Mouse (Mus musculus) MEL (cell line): ENCODE results near the gene Eif2b4. TPM values are rescaled to one million over a fixed set of nuclear protein-coding genes. Genes with fewer than 3 reads are reported as not detected.

Experiments used
- DNase-seq: peaks from one replicate; pipeline ENCODE4 v3.0.0; 2011; ENCODE audit warnings: low read depth, low spot score
- H3K27ac ChIP-seq: 2 replicates; pipeline ENCODE4 v1.5.1; 2012; ENCODE audit warnings: low read depth, mild to moderate bottlenecking, control low read depth, low read length, moderate library complexity; ENCODE audit not compliant: control insufficient read depth
- H3K27me3 ChIP-seq, 2 experiments: fragments of 150-350 bp in 1 of 2; sonication (generic) in 1 of 2; 2 replicates each; pipeline ENCODE4 v1.6.1; 2012; ENCODE audit warnings: low read length in 2 of 2, mild to moderate bottlenecking in 2 of 2, improper control_type of control experiment in 1 of 2, moderate library complexity in 1 of 2; ENCODE audit not compliant: insufficient read depth in 2 of 2, control insufficient read depth in 1 of 2
- H3K36me3 ChIP-seq, 2 experiments: 2 replicates each; pipeline ENCODE4 v1.6.1; 2012 to 2014; ENCODE audit warnings: low read length in 2 of 2, improper control_type of control experiment in 1 of 2, inconsistent platforms in 1 of 2, mild to moderate bottlenecking in 1 of 2; ENCODE audit not compliant: insufficient read depth in 2 of 2, control insufficient read depth in 1 of 2
- H3K4me1 ChIP-seq, 2 experiments: fragments of 150-350 bp in 1 of 2; sonication (generic) in 1 of 2; 2 replicates each; pipeline ENCODE4 v1.6.1; 2012; ENCODE audit warnings: low read length in 2 of 2, improper control_type of control experiment in 1 of 2, mild to moderate bottlenecking in 1 of 2; ENCODE audit not compliant: insufficient read depth in 2 of 2, control insufficient read depth in 1 of 2
- H3K4me3 ChIP-seq, 2 experiments: fragments of 150-350 bp in 1 of 2; sonication (generic) in 1 of 2; 2 replicates each; pipeline ENCODE4 v1.5.1; 2012; ENCODE audit warnings: low read depth in 2 of 2, low read length in 2 of 2, mild to moderate bottlenecking in 2 of 2, moderate library complexity in 2 of 2, control low read depth in 1 of 2, improper control_type of control experiment in 1 of 2; ENCODE audit not compliant: control insufficient read depth in 1 of 2, insufficient read depth in 1 of 2
- H3K79me2 ChIP-seq: 2 replicates; pipeline ENCODE4 v1.6.1; 2012; ENCODE audit warnings: mild to moderate bottlenecking, low read length, moderate library complexity; ENCODE audit not compliant: control insufficient read depth, poor library complexity, insufficient read depth
- H3K9ac ChIP-seq: 2 replicates; pipeline ENCODE4 v1.6.1; 2012; ENCODE audit warnings: low read depth, mild to moderate bottlenecking, control low read depth, low read length, moderate library complexity; ENCODE audit not compliant: control insufficient read depth, poor library complexity, severe bottlenecking
- H3K9me3 ChIP-seq: fragments of 150-350 bp; sonication (generic); replicated peaks from 2 replicates; pipeline ENCODE4 v1.6.1; 2012; ENCODE audit warnings: mild to moderate bottlenecking, low read length, improper control_type of control experiment, moderate library complexity; ENCODE audit not compliant: insufficient read depth
- BHLHE40 ChIP-seq: IDR thresholded peaks from 2 replicates; pipeline ENCODE4 v1.6.1; 2012; ENCODE audit warnings: low read depth, mild to moderate bottlenecking, inconsistent platforms, low read length, improper control_type of control experiment, borderline replicate concordance
- CHD2 ChIP-seq: IDR thresholded peaks from 2 replicates; pipeline ENCODE4 v1.6.1; 2011; ENCODE audit warnings: low read length, improper control_type of control experiment
- CTCF ChIP-seq, 3 experiments: IDR thresholded peaks in 2 of 3; conservative IDR thresholded peaks in 1 of 3; 2 replicates each; pipeline ENCODE4 v1.5.1; 2011 to 2012; ENCODE audit warnings: low read length in 3 of 3, low read depth in 2 of 3, mild to moderate bottlenecking in 2 of 3, improper control_type of control experiment in 1 of 3, inconsistent platforms in 1 of 3, mixed read lengths in 1 of 3, moderate library complexity in 1 of 3; ENCODE audit not compliant: control insufficient read depth in 1 of 3, insufficient read depth in 1 of 3, poor library complexity in 1 of 3, severe bottlenecking in 1 of 3
- E2F4 ChIP-seq: IDR thresholded peaks from 2 replicates; pipeline ENCODE4 v1.6.1; 2011; ENCODE audit warnings: low read depth, low read length, improper control_type of control experiment, borderline replicate concordance
- ELF1 ChIP-seq: IDR thresholded peaks from 2 replicates; pipeline ENCODE4 v1.6.1; 2014; ENCODE audit warnings: low read depth, mild to moderate bottlenecking, inconsistent platforms, low read length, improper control_type of control experiment, moderate library complexity
- EP300 ChIP-seq, 2 experiments: IDR thresholded peaks; 2 replicates each; pipeline ENCODE4 v1.6.1; 2011; ENCODE audit warnings: improper control_type of control experiment in 2 of 2, low read length in 2 of 2, low read depth in 1 of 2, mild to moderate bottlenecking in 1 of 2
- ETS1 ChIP-seq: IDR thresholded peaks from 2 replicates; pipeline ENCODE4 v1.6.1; 2012; ENCODE audit warnings: low read depth, mild to moderate bottlenecking, inconsistent platforms, low read length, improper control_type of control experiment, moderate library complexity
- GABPA ChIP-seq: IDR thresholded peaks from 2 replicates; pipeline ENCODE4 v1.6.1; 2012; ENCODE audit warnings: low read depth, mild to moderate bottlenecking, inconsistent platforms, low read length, improper control_type of control experiment, moderate library complexity
- GATA1 ChIP-seq: IDR thresholded peaks from 2 replicates; pipeline ENCODE4 v1.6.1; 2011; ENCODE audit warnings: low read depth, low read length, improper control_type of control experiment
- HCFC1 ChIP-seq: IDR thresholded peaks from 2 replicates; pipeline ENCODE4 v1.6.1; 2012; ENCODE audit warnings: low read depth, mild to moderate bottlenecking, inconsistent platforms, low read length, improper control_type of control experiment, moderate library complexity
- JUND ChIP-seq: IDR thresholded peaks from 2 replicates; pipeline ENCODE4 v1.6.1; 2011; ENCODE audit warnings: low read depth, mild to moderate bottlenecking, improper control_type of control experiment, low read length
- KAT2A ChIP-seq: conservative IDR thresholded peaks from 2 replicates; pipeline ENCODE4 v1.6.1; 2012; ENCODE audit warnings: low read depth, low read length, improper control_type of control experiment, inconsistent platforms
- MAFK ChIP-seq: IDR thresholded peaks from 2 replicates; pipeline ENCODE4 v1.6.1; 2011; ENCODE audit warnings: low read depth, mild to moderate bottlenecking, low read length, improper control_type of control experiment, borderline replicate concordance
- MAX ChIP-seq: IDR thresholded peaks from 2 replicates; pipeline ENCODE4 v1.6.1; 2011; ENCODE audit warnings: low read length, improper control_type of control experiment
- MAZ ChIP-seq: IDR thresholded peaks from 2 replicates; pipeline ENCODE4 v1.6.1; 2012; ENCODE audit warnings: low read depth, mild to moderate bottlenecking, inconsistent platforms, low read length, improper control_type of control experiment
- MXI1 ChIP-seq: IDR thresholded peaks from 2 replicates; pipeline ENCODE4 v1.6.1; 2011; ENCODE audit warnings: mild to moderate bottlenecking, low read depth, low read length, improper control_type of control experiment
- MYB ChIP-seq: IDR thresholded peaks from 2 replicates; pipeline ENCODE4 v1.6.1; 2011; ENCODE audit warnings: mild to moderate bottlenecking, low read depth, low read length, improper control_type of control experiment
- MYC ChIP-seq: IDR thresholded peaks from 2 replicates; pipeline ENCODE4 v1.6.1; 2011; ENCODE audit warnings: low read depth, mild to moderate bottlenecking, low read length, improper control_type of control experiment, moderate library complexity
- NELFE ChIP-seq: IDR thresholded peaks from 2 replicates; pipeline ENCODE4 v1.6.1; 2011; ENCODE audit warnings: low read depth, low read length, improper control_type of control experiment
- NRF1 ChIP-seq: IDR thresholded peaks from 2 replicates; pipeline ENCODE4 v1.6.1; 2014; ENCODE audit warnings: low read depth, mild to moderate bottlenecking, inconsistent platforms, low read length, improper control_type of control experiment, moderate library complexity; ENCODE audit not compliant: poor library complexity, insufficient read depth, severe bottlenecking
- POLR2A ChIP-seq, 2 experiments: IDR thresholded peaks; 2 replicates each; pipeline ENCODE4 v1.6.1; 2011 to 2012; ENCODE audit warnings: low read length in 2 of 2, mild to moderate bottlenecking in 2 of 2, control low read depth in 1 of 2, improper control_type of control experiment in 1 of 2, low read depth in 1 of 2, moderate library complexity in 1 of 2; ENCODE audit not compliant: control insufficient read depth in 1 of 2, insufficient read depth in 1 of 2, poor library complexity in 1 of 2
- POLR2AphosphoS2 ChIP-seq: IDR thresholded peaks from 2 replicates; pipeline ENCODE4 v1.6.1; 2011; ENCODE audit warnings: low read length, improper control_type of control experiment
- POLR2AphosphoS5 ChIP-seq: IDR thresholded peaks from 2 replicates; pipeline ENCODE4 v1.6.1; 2012; ENCODE audit warnings: low read depth, borderline replicate concordance, mild to moderate bottlenecking, inconsistent platforms, low read length, moderate library complexity, mixed read lengths
- RAD21 ChIP-seq: IDR thresholded peaks from 2 replicates; pipeline ENCODE4 v1.6.1; 2011; ENCODE audit warnings: mild to moderate bottlenecking, low read depth, low read length, improper control_type of control experiment
- RCOR1 ChIP-seq: IDR thresholded peaks from 2 replicates; pipeline ENCODE4 v1.6.1; 2012; ENCODE audit warnings: low read depth, mild to moderate bottlenecking, inconsistent platforms, low read length, improper control_type of control experiment
- SIN3A ChIP-seq: IDR thresholded peaks from 2 replicates; pipeline ENCODE4 v1.6.1; 2012; ENCODE audit warnings: low read length, improper control_type of control experiment, inconsistent platforms
- SMC3 ChIP-seq: IDR thresholded peaks from 2 replicates; pipeline ENCODE4 v1.6.1; 2011; ENCODE audit warnings: low read depth, low read length, improper control_type of control experiment
- TAL1 ChIP-seq: IDR thresholded peaks from 2 replicates; pipeline ENCODE4 v1.6.1; 2012; ENCODE audit warnings: mild to moderate bottlenecking, inconsistent platforms, low read length, moderate library complexity, mixed read lengths
- TBP ChIP-seq: IDR thresholded peaks from 2 replicates; pipeline ENCODE4 v1.8.0; 2011; ENCODE audit warnings: low read depth, low read length, improper control_type of control experiment
- TCF12 ChIP-seq: IDR thresholded peaks from 2 replicates; pipeline ENCODE4 v1.6.1; 2014; ENCODE audit warnings: low read depth, mild to moderate bottlenecking, inconsistent platforms, low read length, improper control_type of control experiment, moderate library complexity
- UBTF ChIP-seq: IDR thresholded peaks from 2 replicates; pipeline ENCODE4 v1.6.1; 2012; ENCODE audit warnings: low read depth, mild to moderate bottlenecking, inconsistent platforms, low read length, improper control_type of control experiment, moderate library complexity, borderline replicate concordance; ENCODE audit not compliant: insufficient read depth
- USF1 ChIP-seq: IDR thresholded peaks from 2 replicates; pipeline ENCODE4 v1.6.1; 2014; ENCODE audit warnings: low read depth, mild to moderate bottlenecking, inconsistent platforms, low read length, improper control_type of control experiment, moderate library complexity
- USF2 ChIP-seq, 2 experiments: IDR thresholded peaks; 2 replicates each; pipeline ENCODE4 v1.6.1; 2011 to 2012; ENCODE audit warnings: improper control_type of control experiment in 2 of 2, low read length in 2 of 2, borderline replicate concordance in 1 of 2, inconsistent platforms in 1 of 2, low read depth in 1 of 2, mild to moderate bottlenecking in 1 of 2; ENCODE audit not compliant: insufficient read depth in 1 of 2
- ZC3H11A ChIP-seq: IDR thresholded peaks from 2 replicates; pipeline ENCODE4 v1.6.1; 2012; ENCODE audit warnings: low read depth, mild to moderate bottlenecking, inconsistent platforms, low read length, improper control_type of control experiment
- ZKSCAN1 ChIP-seq: IDR thresholded peaks from 2 replicates; pipeline ENCODE4 v1.6.1; 2012; ENCODE audit warnings: low read depth, mild to moderate bottlenecking, inconsistent platforms, low read length, improper control_type of control experiment, moderate library complexity
- ZMIZ1 ChIP-seq: IDR thresholded peaks from 2 replicates; pipeline ENCODE4 v1.6.1; 2012; ENCODE audit warnings: low read depth, mild to moderate bottlenecking, inconsistent platforms, low read length, improper control_type of control experiment, moderate library complexity
- ZNF384 ChIP-seq: IDR thresholded peaks from 2 replicates; pipeline ENCODE4 v1.6.1; 2012; ENCODE audit warnings: low read depth, mild to moderate bottlenecking, inconsistent platforms, low read length, improper control_type of control experiment
- polyA plus RNA-seq, 2 experiments: library from polyadenylated mRNA; stranded (reverse) in 1 of 2; unstranded in 1 of 2; fragments of >175 nt in 1 of 2; fragments of >200 nt in 1 of 2; gene quantifications; 2 replicates each; pipeline versions ENCODE4 v1.2.1 to v1.2.4; 2012; ENCODE audit warnings: low replicate concordance in 2 of 2, low read depth in 1 of 2; ENCODE audit not compliant: insufficient read length in 2 of 2, insufficient read depth in 1 of 2, missing spikeins in 1 of 2
- total RNA-seq: library from RNA; depleted of rRNA; stranded (reverse); fragments of 300-350 nt; gene quantifications from 2 replicates; pipeline ENCODE4 v1.2.3, GENCODE M21; 2012

Gene Eif2b4
- total and polyA plus RNA-seq, 3 experiments, result 151 to 282 TPM; not detected in 1

DNA sequence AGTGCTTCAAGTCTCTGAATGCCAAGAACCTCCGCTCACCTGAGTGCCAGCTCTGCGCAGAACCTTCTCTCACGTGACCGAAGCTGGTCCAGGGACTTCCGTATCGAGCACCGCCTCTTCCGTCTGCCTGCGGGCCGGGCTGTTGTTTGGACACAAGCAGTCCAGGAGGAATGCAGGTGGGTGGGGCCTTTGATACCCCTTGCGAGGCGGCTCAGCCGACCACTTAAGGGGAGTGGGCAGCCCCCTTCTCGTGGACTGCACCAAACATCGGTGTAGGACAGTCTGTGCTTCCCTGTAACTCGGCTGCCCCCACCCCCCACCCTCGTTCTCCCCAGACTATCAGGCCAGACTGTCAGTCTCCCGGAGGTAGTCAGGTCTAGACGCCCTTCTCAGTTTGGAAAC is 39.1 kb downstream of the Eif2b4 start, which contains the start of gene Mpv17:
TSS of gene Mpv17 (minus strand) at position 100 of the 402 bp plus-strand sequence.
- peak; percentile 89 for DNase-seq
- Histone ChIP-seq H3K36me3 (peaks cover 0 to 22% of the 10 kb centered on the region in 2 experiments; a peak in 2 of 4 replicates), H3K4me3 (peak within 1 kb of the TSS; percentile 74 to 76), H3K4me1 (no peaks in the 10 kb centered on the region; a peak in 1 of 4 replicates), H3K79me2 (no peaks in the 10 kb centered on the region; the same call in 1 of the 2 replicates), H3K9me3 (no peaks in the 10 kb centered on the region), H3K27ac (peak within 1 kb of the TSS; percentile 12; the same call in 1 of the 2 replicates), H3K27me3 (no peaks in the 10 kb centered on the region), H3K9ac (peak within 1 kb of the TSS; percentile 73)
- no peak for TF ChIP-seq UBTF
- peak; percentile 96 for TF ChIP-seq BHLHE40
- TF ChIP-seq TBP, result no peak; the same call in 1 of the 2 replicates
- no peak for TF ChIP-seq MYB
- TF ChIP-seq HCFC1, result peak; percentile 84
- no peak; the same call in 1 of the 2 replicates for TF ChIP-seq ETS1
- TF ChIP-seq SMC3, result no peak
- TF ChIP-seq MAFK, result no peak
- no peak; the same call in 1 of the 2 replicates for TF ChIP-seq KAT2A
- TF ChIP-seq TCF12, result 0 out of 2 replicates have a peak, but pooled peaks have one; percentile 33
- TF ChIP-seq POLR2AphosphoS5, result 0 out of 2 replicates have a peak, but pooled peaks have one; percentile 47
- TF ChIP-seq MAZ, result peak; percentile 48; the same call in 1 of the 2 replicates
- TF ChIP-seq MYC, result no peak; the same call in 1 of the 2 replicates
- TF ChIP-seq USF1, result peak; percentile 98
- TF ChIP-seq POLR2A (IDR thresholded peaks at IDR 0.05; ENCODE audit: control insufficient read depth in 1 of 2, insufficient read depth in 1 of 2, low read depth in 1 of 2, low read length in 2 of 2, poor library complexity in 1 of 2), result peak in 1 of 2 experiments; percentile 83; a peak in 2 of 4 replicates
- TF ChIP-seq GATA1, result no peak
- peak; percentile 85; the same call in 1 of the 2 replicates for TF ChIP-seq ZMIZ1
- peak; percentile 62 for TF ChIP-seq NELFE
- TF ChIP-seq ZNF384, result no peak
- no peak for TF ChIP-seq ZC3H11A
- peak; percentile 91 for TF ChIP-seq ELF1
- no peak for TF ChIP-seq CTCF (IDR thresholded peaks at IDR 0.05 in 2 of 3, conservative IDR thresholded peaks at IDR 0.05 in 1 of 3; ENCODE audit: control insufficient read depth in 1 of 3, insufficient read depth in 1 of 3, low read depth in 2 of 3, low read length in 3 of 3, poor library complexity in 1 of 3, severe bottlenecking in 1 of 3)
- peak; percentile 90 for TF ChIP-seq SIN3A
- TF ChIP-seq E2F4, result no peak
- no peak for TF ChIP-seq RCOR1
- peak; percentile 62 to 87 for TF ChIP-seq USF2 (IDR thresholded peaks at IDR 0.05; ENCODE audit: borderline replicate concordance in 1 of 2, insufficient read depth in 1 of 2, low read depth in 1 of 2, low read length in 2 of 2)
- peak; percentile 75 for TF ChIP-seq NRF1
- TF ChIP-seq POLR2AphosphoS2, result peak; percentile 98
- peak; percentile 37; the same call in 1 of the 2 replicates for TF ChIP-seq ZKSCAN1
- TF ChIP-seq JUND, result no peak
- TF ChIP-seq RAD21, result no peak
- peak; percentile 94 for TF ChIP-seq MAX
- TF ChIP-seq EP300 (IDR thresholded peaks at IDR 0.05; ENCODE audit: low read depth in 1 of 2, low read length in 2 of 2), result no peak
- TF ChIP-seq CHD2, result no peak; the same call in 1 of the 2 replicates
- TF ChIP-seq GABPA, result no peak
- peak; percentile 77 for TF ChIP-seq MXI1
- no peak for TF ChIP-seq TAL1
